Mouse (Mus musculus) myocyte (in vitro differentiated cells): ENCODE measurements at regions not wholly inside any gene's neighbourhood (a gene's known extent, or its start where the extent isn't known, plus 50 kb on each side); places are given as distances from the start of the nearest gene placed in this dataset.
"Not testable (repeated sequence)": the region's sequence is repeated elsewhere in the genome, so short reads cannot be mapped to it uniquely, and the experiment has no call there.

ENCODE experiments used
- H3K27me3 ChIP-seq: one replicate; pipeline ENCODE4 v1.6.1; 2011; ENCODE audit not compliant: control insufficient read depth, insufficient read depth, insufficient read length
- H3K36me3 ChIP-seq: one replicate; pipeline ENCODE4 v1.6.1; 2011; ENCODE audit not compliant: control insufficient read depth, insufficient read depth
- H3K4me2 ChIP-seq: one replicate; pipeline ENCODE4 v1.6.1; 2011; ENCODE audit warnings: low read depth, control low read depth
- H3K4me3 ChIP-seq: one replicate; pipeline ENCODE4 v1.5.1; 2011; ENCODE audit warnings: mild to moderate bottlenecking, control low read depth, moderate library complexity
- H3K79me2 ChIP-seq: one replicate; pipeline ENCODE4 v1.6.1; 2011; ENCODE audit not compliant: control insufficient read depth, insufficient read depth
- H3ac ChIP-seq: one replicate; pipeline ENCODE4 v1.6.1; 2011; ENCODE audit not compliant: control insufficient read depth, insufficient read length
- CEBPB ChIP-seq: IDR thresholded peaks from 2 replicates; pipeline ENCODE4 v1.6.1; 2011; ENCODE audit warnings: mild to moderate bottlenecking, moderate library complexity; ENCODE audit not compliant: poor library complexity, insufficient read depth, severe bottlenecking
- E2F4 ChIP-seq: IDR thresholded peaks from one replicate; pipeline ENCODE4 v1.6.1; 2011; ENCODE audit warnings: mild to moderate bottlenecking, control low read depth, moderate library complexity; ENCODE audit not compliant: insufficient read depth
- MAX ChIP-seq: IDR thresholded peaks from one replicate; pipeline ENCODE4 v1.6.1; 2011; ENCODE audit warnings: low read depth, mild to moderate bottlenecking, control low read depth
- MYOD1 ChIP-seq, 3 experiments: IDR thresholded peaks; one replicate each; pipeline ENCODE4 v1.6.1; 2011; ENCODE audit warnings: control low read depth in 2 of 3, low read depth in 2 of 3, mild to moderate bottlenecking in 2 of 3, moderate library complexity in 1 of 3; ENCODE audit not compliant: insufficient read length in 2 of 3, control insufficient read depth in 1 of 3
- MYOG ChIP-seq, 3 experiments: IDR thresholded peaks; one replicate each; pipeline ENCODE4 v1.6.1; 2011; ENCODE audit warnings: control low read depth in 2 of 3, low read depth in 2 of 3, mild to moderate bottlenecking in 2 of 3; ENCODE audit not compliant: insufficient read length in 2 of 3, control insufficient read depth in 1 of 3, insufficient read depth in 1 of 3
- POLR2A ChIP-seq: IDR thresholded peaks from one replicate; pipeline ENCODE4 v1.6.1; 2011; ENCODE audit warnings: low read depth, mild to moderate bottlenecking, control low read depth, moderate library complexity; ENCODE audit not compliant: insufficient read length
- POLR2AphosphoS2 ChIP-seq: IDR thresholded peaks from one replicate; pipeline ENCODE4 v1.6.1; 2011; ENCODE audit warnings: low read depth, control low read depth; ENCODE audit not compliant: insufficient read length
- REST ChIP-seq: IDR thresholded peaks from one replicate; pipeline ENCODE4 v1.6.1; 2011; ENCODE audit warnings: mild to moderate bottlenecking, control low read depth, moderate library complexity; ENCODE audit not compliant: insufficient read depth, insufficient read length
- SRF ChIP-seq: IDR thresholded peaks from one replicate; pipeline ENCODE4 v1.6.1; 2011; ENCODE audit warnings: low read depth; ENCODE audit not compliant: control insufficient read depth, insufficient read length
- TCF12 ChIP-seq: IDR thresholded peaks from one replicate; pipeline ENCODE4 v1.6.1; 2011; ENCODE audit warnings: mild to moderate bottlenecking, control low read depth; ENCODE audit not compliant: poor library complexity, insufficient read depth, severe bottlenecking
- TCF3 ChIP-seq: IDR thresholded peaks from one replicate; pipeline ENCODE4 v1.6.1; 2011; ENCODE audit warnings: low read depth, control low read depth; ENCODE audit not compliant: insufficient read length
- USF1 ChIP-seq: IDR thresholded peaks from one replicate; pipeline ENCODE4 v1.6.1; 2011; ENCODE audit warnings: low read depth, mild to moderate bottlenecking, control low read depth, moderate library complexity

DNA sequence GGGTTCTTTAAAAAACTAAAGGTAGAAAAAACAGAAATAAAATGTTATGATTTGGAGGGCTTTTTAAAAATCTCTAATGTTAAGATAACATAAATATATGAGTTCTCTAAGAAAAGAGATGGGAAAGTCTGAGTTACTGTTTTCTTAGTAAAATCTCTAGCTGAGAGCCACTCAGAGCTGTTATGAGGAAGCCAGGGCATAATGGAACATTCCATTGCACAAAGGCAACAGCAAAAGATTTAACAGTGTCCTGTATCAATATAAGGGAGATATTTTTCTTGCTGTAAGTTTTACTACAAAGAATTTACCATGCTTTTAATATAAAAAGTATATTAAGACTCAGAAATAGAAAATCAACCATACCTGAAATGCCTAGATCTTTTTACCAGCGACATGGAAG, 82.9 kb upstream of the Rfc3 start:
- no peak overlapping the region for H3K4me3 ChIP-seq
- TF ChIP-seq POLR2A (no peak), TCF12 (no peak), MYOD1 (IDR thresholded peaks at IDR 0.05; ENCODE audit: control insufficient read depth in 1 of 3, insufficient read length in 2 of 3, low read depth in 2 of 3) (no peak), TCF3 (no peak), REST (no peak), E2F4 (no peak), SRF (no peak), MAX (no peak), MYOG (IDR thresholded peaks at IDR 0.05; ENCODE audit: control insufficient read depth in 1 of 3, insufficient read depth in 1 of 3, insufficient read length in 2 of 3, low read depth in 2 of 3) (no peak), POLR2AphosphoS2 (no peak)
- no peak overlapping the region for H3K4me2 ChIP-seq
- H3ac ChIP-seq: no peak overlapping the region
- H3K36me3 ChIP-seq: no peaks in the 10 kb centered on the region
- H3K27me3 ChIP-seq: no peaks in the 10 kb centered on the region
- no peaks in the 10 kb centered on the region for H3K79me2 ChIP-seq

DNA sequence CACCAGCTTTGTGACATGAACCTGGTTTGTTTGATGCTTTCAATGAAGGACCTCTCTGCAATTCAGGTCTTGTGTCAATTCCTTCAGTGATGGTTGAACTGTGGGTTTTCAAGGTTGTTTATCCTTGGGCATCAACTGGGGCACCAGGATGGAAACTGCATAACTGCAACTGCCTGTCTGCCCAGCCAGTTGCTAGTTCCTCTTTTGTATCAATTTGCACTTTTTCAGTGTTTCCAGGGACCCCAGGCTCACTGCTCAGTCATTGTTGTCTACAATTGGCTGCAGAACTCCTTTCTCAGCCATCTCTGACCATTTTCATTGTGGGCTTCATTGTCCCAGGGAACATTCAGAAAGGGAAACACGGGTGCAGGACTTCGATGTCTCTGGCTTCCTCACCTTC, 74.6 kb upstream of the Rfc3 start:
- TF ChIP-seq SRF (no peak), MYOG (IDR thresholded peaks at IDR 0.05; ENCODE audit: control insufficient read depth in 1 of 3, insufficient read depth in 1 of 3, insufficient read length in 2 of 3, low read depth in 2 of 3) (no peak), CEBPB (no peak), E2F4 (no peak), POLR2A (no peak), TCF12 (no peak), USF1 (no peak), POLR2AphosphoS2 (no peak), TCF3 (no peak), MYOD1 (IDR thresholded peaks at IDR 0.05; ENCODE audit: control insufficient read depth in 1 of 3, insufficient read length in 2 of 3, low read depth in 2 of 3) (no peak), REST (no peak), MAX (no peak)
- H3K36me3 ChIP-seq: no peaks in the 10 kb centered on the region
- H3K79me2 ChIP-seq: no peaks in the 10 kb centered on the region
- H3K4me3 ChIP-seq: no peak overlapping the region
- no peaks in the 10 kb centered on the region for H3K27me3 ChIP-seq
- H3ac ChIP-seq: no peak overlapping the region
- H3K4me2 ChIP-seq: no peak overlapping the region

DNA sequence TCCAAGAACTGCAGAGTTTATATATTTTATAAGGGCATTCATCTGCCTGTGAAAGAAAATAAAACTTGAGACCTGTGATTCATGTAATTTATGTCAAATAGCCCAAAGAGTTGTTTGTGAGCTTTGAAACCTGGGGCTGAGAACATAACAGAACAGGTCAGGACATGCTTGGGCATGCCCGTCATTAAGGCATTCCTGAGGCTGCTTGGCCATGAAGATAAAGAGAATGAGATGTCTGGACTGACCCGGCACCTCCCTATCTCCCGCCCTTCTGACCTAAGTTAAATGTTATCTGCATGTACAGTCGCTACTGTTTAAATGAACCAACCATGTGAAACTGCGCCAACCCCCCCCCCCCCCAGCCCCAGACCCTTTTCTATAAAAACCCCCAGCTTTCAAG, 73.4 kb upstream of the Rfc3 start:
- not testable (repeated sequence) for H3K4me3 ChIP-seq, H3K79me2 ChIP-seq, H3K27me3 ChIP-seq, H3ac ChIP-seq, H3K4me2 ChIP-seq, H3K36me3 ChIP-seq

DNA sequence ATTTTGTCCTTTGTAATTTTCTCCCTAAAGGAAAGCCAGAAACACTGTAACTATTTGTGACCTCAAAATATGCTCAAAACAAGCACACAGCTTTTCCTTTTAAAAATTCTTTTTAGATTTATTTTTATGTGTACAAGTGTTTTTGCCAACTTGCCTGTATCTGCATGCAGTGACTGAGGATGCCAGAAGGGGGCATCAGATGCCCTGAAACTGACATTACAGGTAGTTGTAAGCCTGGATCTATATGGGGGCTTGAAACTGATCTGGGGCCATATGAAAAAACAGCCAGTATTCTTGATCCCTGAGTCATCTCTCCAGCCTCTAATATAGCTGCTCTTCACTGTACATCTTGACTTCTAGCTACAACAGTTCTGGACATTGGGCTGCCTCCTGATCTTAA, 71.4 kb upstream of the Rfc3 start:
- Histone ChIP-seq H3ac (no peak overlapping the region), H3K79me2 (no peaks in the 10 kb centered on the region), H3K4me2 (no peak overlapping the region), H3K4me3 (no peak overlapping the region), H3K27me3 (no peaks in the 10 kb centered on the region), H3K36me3 (no peaks in the 10 kb centered on the region)
- TF ChIP-seq TCF3 (no peak), TCF12 (no peak), MYOD1 (IDR thresholded peaks at IDR 0.05; ENCODE audit: control insufficient read depth in 1 of 3, insufficient read length in 2 of 3, low read depth in 2 of 3) (no peak), E2F4 (no peak), REST (no peak), CEBPB (no peak), SRF (no peak), USF1 (no peak), POLR2A (no peak), POLR2AphosphoS2 (no peak)

DNA sequence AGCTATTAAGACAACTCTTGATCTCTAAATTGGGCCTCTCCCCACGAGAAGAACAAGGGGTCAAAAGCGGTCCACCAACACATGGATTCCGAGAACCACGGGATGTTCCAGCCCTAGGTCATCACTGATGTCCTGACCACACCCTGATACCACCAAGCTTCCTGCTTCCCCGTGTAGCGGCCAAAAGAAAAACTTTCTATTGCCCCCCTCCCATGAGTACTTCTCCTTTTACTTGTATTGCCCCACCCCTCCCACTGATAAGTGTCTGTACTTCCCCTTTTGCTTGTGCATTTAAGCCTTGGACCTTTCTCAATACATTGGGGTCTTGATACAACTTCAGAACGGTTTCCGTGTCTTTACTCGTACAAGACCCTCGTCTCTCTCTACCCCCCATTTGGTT, 68.7 kb upstream of the Rfc3 start:
- not testable (repeated sequence) for H3K27me3 ChIP-seq, H3ac ChIP-seq, H3K4me3 ChIP-seq, H3K79me2 ChIP-seq, H3K4me2 ChIP-seq, H3K36me3 ChIP-seq

DNA sequence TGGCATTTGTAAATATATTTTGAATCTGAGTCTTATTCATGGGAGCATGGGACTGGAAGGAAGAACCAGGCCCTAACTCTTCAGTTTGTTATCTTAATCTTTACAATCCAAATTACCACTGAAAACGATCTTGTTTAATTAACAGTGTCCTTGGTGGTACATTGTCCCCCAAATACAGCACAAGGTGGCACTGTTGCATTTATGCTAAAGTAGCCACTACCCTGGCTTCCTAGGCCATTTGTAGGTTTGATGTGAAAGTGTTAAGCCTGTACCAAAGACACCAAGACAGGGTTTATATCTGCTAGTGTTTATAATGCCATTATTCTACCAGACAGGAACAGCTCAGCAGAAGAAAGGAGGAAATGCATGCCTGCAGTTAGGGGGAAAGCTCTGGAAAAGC, 66.9 kb upstream of the Rfc3 start:
- Histone ChIP-seq H3K27me3 (no peaks in the 10 kb centered on the region), H3K4me2 (no peak overlapping the region), H3K36me3 (no peaks in the 10 kb centered on the region), H3K4me3 (no peak overlapping the region), H3ac (no peak overlapping the region), H3K79me2 (no peaks in the 10 kb centered on the region)
- TF ChIP-seq MYOD1 (IDR thresholded peaks at IDR 0.05; ENCODE audit: control insufficient read depth in 1 of 3, insufficient read length in 2 of 3, low read depth in 2 of 3) (no peak), POLR2A (no peak), E2F4 (no peak), MYOG (IDR thresholded peaks at IDR 0.05; ENCODE audit: control insufficient read depth in 1 of 3, insufficient read depth in 1 of 3, insufficient read length in 2 of 3, low read depth in 2 of 3) (no peak), CEBPB (no peak), POLR2AphosphoS2 (no peak), TCF12 (no peak)
